Mouse (Mus musculus): ENCODE results near the gene Smg1.

DNA sequence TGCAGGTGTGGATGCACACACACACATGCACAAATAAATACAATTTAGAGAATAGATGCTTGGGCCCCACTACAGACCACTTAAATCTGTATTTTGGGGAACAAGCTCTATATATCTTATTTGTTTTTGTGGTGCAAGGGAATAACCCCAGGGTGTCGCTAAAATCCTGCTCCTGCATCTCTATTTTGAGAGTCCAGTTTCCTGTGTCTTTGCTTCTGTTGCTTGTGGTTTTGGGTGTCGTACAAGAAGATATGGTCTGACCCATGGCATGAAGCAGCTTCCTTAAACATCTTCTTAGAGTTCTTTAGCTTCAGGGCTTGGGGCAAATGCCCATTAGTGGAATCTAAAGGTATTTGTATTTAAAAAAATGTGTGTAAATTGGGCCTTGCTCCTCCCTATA is 39.7 kb upstream of the Smg1 start:
- TF ChIP-seq POLR2A (IDR thresholded peaks at IDR 0.05; ENCODE audit: borderline replicate concordance, low read depth, low read length) (no peak), CTCF (IDR thresholded peaks at IDR 0.05; ENCODE audit: low read depth, low read length) (no peak)

All from bone marrow macrophage, adult 2 months (primary cell).